Mouse (Mus musculus): ENCODE results near the gene Ciart.

DNA sequence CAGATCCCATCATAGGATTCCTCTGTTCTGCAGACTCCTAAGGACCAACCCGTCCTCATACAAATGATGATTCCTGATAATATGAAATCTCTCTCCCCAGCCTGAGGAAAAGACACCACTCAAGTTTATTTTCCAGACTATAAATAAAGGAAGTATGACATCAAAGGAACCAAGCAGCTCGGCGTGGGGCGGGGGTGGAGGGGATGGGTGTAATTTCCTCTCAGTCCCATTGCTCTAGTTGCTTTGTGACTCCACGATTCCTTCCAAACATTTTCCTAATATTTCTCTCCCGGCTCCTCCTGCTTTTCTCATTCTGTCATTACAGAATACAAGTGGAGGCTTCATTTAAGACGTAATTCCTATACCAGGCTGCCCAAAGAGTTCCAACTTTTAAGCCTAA is 11.1 kb upstream of the Ciart start:
- TF ChIP-seq CTCF (IDR thresholded peaks at IDR 0.05; ENCODE audit: low read depth) = no peak
- no peak for TF ChIP-seq EP300 (IDR thresholded peaks at IDR 0.05; ENCODE audit: low read depth)

All from heart, postnatal 0 days (tissue).